Mouse (Mus musculus): Measurements from ENCODE around the gene Cdk19. TPM values are rescaled to one million over a fixed set of nuclear protein-coding genes. Genes with fewer than 3 reads are reported as not detected.

Gene Cdk19
- polyA plus RNA-seq, 1 experiment from 2014 or later = 9.1 TPM

- no peak overlapping the region for H3K27ac ChIP-seq (replicated peaks in 1 of 2; ENCODE audit: control insufficient read depth in 1 of 2, insufficient read depth in 1 of 2, low read depth in 2 of 2, low read length in 2 of 2)
- no peak overlapping the region for H3K9ac ChIP-seq (ENCODE audit: low read length)
- WGBS = 89% methylated on average over 1 of the region's 1 CpGs
- H3K4me2 ChIP-seq (ENCODE audit: low read length) = no peak overlapping the region
- H3K4me3 ChIP-seq (ENCODE audit: control insufficient read depth in 1 of 2, insufficient read depth in 1 of 2, low read depth in 1 of 2, low read length in 2 of 2) = no peak overlapping the region
- no peak for ATAC-seq (ENCODE audit: insufficient number of reproducible peaks, insufficient read depth, low FRiP score, low read depth)
- H3K9me3 ChIP-seq (ENCODE audit: control insufficient read depth, low read length) = no peaks in the 10 kb centered on the region
- H3K36me3 ChIP-seq (ENCODE audit: control insufficient read depth, insufficient read depth, low read length) = no peaks in the 10 kb centered on the region
- no peaks in the 10 kb centered on the region for H3K27me3 ChIP-seq (ENCODE audit: control insufficient read depth, insufficient read depth, low read length)
- H3K4me1 ChIP-seq (ENCODE audit: control insufficient read depth in 2 of 2, insufficient read depth in 2 of 2, low read length in 2 of 2) = no peaks in the 10 kb centered on the region; a peak in 1 of 4 replicates
These were observed 29.2 kb downstream of the Cdk19 start for GRCm38 (mm10) chr10:40368516-40368915.

- Histone ChIP-seq H3K27ac (replicated peaks in 1 of 2; ENCODE audit: control insufficient read depth in 1 of 2, insufficient read depth in 1 of 2, low read depth in 2 of 2, low read length in 2 of 2) (no peak overlapping the region), H3K4me1 (ENCODE audit: control insufficient read depth in 2 of 2, insufficient read depth in 2 of 2, low read length in 2 of 2) (no peaks in the 10 kb centered on the region; a peak in 1 of 4 replicates), H3K9ac (ENCODE audit: low read length) (no peak overlapping the region), H3K4me3 (ENCODE audit: control insufficient read depth in 1 of 2, insufficient read depth in 1 of 2, low read depth in 1 of 2, low read length in 2 of 2) (no peak overlapping the region), H3K36me3 (ENCODE audit: control insufficient read depth, insufficient read depth, low read length) (no peaks in the 10 kb centered on the region), H3K4me2 (ENCODE audit: low read length) (no peak overlapping the region), H3K27me3 (ENCODE audit: control insufficient read depth, insufficient read depth, low read length) (no peaks in the 10 kb centered on the region), H3K9me3 (ENCODE audit: control insufficient read depth, low read length) (no peaks in the 10 kb centered on the region)
- ATAC-seq (ENCODE audit: insufficient number of reproducible peaks, insufficient read depth, low FRiP score, low read depth) = no peak
These were observed 30.8 kb downstream of the Cdk19 start for GRCm38 (mm10) chr10:40370156-40370555.

DNA sequence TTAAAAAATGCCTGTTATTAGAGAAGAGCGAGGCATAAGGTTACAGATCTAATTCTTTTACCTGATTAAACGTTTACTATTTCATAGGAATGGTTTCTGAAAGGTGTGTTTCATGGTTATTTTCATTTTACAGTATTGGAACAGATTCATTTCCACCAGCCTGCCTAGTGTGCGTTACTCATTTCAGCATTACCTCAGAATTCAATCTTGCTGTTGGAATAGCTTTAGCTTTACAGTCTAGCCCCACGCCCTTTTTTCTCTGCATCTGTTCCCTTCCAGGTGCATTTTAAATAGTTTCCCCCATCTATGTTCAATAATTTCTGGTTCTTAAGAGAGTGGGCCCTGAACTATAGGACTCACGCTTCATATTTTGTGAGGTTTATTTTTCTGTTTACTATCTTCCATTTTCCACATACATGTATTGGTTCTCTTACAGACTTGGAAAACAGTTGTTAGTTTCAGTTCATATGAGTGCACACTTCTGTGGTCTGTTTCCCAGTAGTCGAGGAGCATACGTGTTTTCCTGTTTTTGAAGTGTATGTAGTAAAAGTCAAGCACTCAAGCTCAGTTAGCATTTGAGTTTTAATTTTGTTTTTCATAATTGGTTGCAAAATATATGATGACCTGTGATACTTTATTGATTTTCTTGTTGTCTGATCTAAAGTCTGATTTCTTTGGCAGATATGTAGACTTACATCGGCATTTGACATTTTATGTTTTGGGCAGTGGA, 32.0 kb downstream of the Cdk19 start:
- no peak overlapping the region for H3K4me3 ChIP-seq (ENCODE audit: control insufficient read depth in 1 of 2, insufficient read depth in 1 of 2, low read depth in 1 of 2, low read length in 2 of 2)
- no peak overlapping the region for H3K27ac ChIP-seq (replicated peaks in 1 of 2; ENCODE audit: control insufficient read depth in 1 of 2, insufficient read depth in 1 of 2, low read depth in 2 of 2, low read length in 2 of 2)
- no peak overlapping the region for H3K4me2 ChIP-seq (ENCODE audit: low read length)
- ATAC-seq (ENCODE audit: insufficient number of reproducible peaks, insufficient read depth, low FRiP score, low read depth) = no peak
- H3K9me3 ChIP-seq (ENCODE audit: control insufficient read depth, low read length) = no peaks in the 10 kb centered on the region
- no peak overlapping the region for H3K9ac ChIP-seq (ENCODE audit: low read length)
- H3K4me1 ChIP-seq (ENCODE audit: control insufficient read depth in 2 of 2, insufficient read depth in 2 of 2, low read length in 2 of 2) = no peaks in the 10 kb centered on the region; a peak in 1 of 4 replicates
- no peaks in the 10 kb centered on the region for H3K27me3 ChIP-seq (ENCODE audit: control insufficient read depth, insufficient read depth, low read length)
- WGBS = 79% methylated on average over 8 of the region's 8 CpGs
- H3K36me3 ChIP-seq (ENCODE audit: control insufficient read depth, insufficient read depth, low read length) = no peaks in the 10 kb centered on the region

DNA sequence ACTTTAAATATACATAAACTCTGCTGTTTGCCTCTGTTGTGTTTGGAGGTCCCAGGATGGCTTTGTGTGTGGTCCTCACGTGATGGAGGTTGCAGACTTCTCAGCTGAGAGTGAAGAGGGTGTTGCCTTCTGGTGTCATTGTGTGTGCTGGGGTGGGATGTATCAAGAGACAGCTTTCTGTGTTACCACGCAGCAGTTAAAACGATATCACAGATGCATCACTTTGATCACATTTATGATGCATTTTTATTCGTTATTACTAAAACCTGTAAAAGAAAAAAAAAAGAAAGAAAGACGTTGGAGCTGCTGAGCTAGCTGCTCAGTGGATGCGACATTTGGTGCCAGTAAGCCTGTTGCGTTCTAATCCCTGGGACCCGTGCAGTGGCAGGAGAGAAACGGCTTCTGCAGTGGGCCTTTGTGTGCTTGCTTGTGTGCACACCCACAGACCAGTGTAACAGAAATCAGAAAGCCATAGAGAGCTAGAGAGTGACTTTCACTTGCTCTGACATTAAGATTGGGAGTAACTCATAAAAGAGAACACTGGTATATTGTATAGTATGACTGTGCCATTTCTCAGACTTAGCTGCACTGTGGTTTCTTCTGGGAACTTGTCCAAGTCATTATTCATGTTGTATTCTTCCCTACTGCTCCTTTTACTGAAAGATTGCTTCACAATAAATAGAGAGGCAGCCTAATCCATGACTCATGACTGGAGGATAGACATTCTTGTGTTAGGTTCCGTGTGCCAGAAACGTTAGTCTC, 32.7 kb downstream of the Cdk19 start:
- Histone ChIP-seq H3K27ac (replicated peaks in 1 of 2; ENCODE audit: control insufficient read depth in 1 of 2, insufficient read depth in 1 of 2, low read depth in 2 of 2, low read length in 2 of 2) (no peak overlapping the region), H3K4me3 (ENCODE audit: control insufficient read depth in 1 of 2, insufficient read depth in 1 of 2, low read depth in 1 of 2, low read length in 2 of 2) (no peak overlapping the region), H3K36me3 (ENCODE audit: control insufficient read depth, insufficient read depth, low read length) (no peaks in the 10 kb centered on the region), H3K4me2 (ENCODE audit: low read length) (no peak overlapping the region), H3K9ac (ENCODE audit: low read length) (no peak overlapping the region), H3K27me3 (ENCODE audit: control insufficient read depth, insufficient read depth, low read length) (no peaks in the 10 kb centered on the region), H3K4me1 (ENCODE audit: control insufficient read depth in 2 of 2, insufficient read depth in 2 of 2, low read length in 2 of 2) (no peaks in the 10 kb centered on the region; a peak in 1 of 4 replicates), H3K9me3 (ENCODE audit: control insufficient read depth, low read length) (no peaks in the 10 kb centered on the region)
- ATAC-seq (ENCODE audit: insufficient number of reproducible peaks, insufficient read depth, low FRiP score, low read depth) = no peak
- WGBS = 53% methylated on average over 11 of the region's 11 CpGs

- peaks cover 0 to under 1% of the 10 kb centered on the region in 2 experiments; a peak in 1 of 4 replicates for H3K4me1 ChIP-seq (ENCODE audit: control insufficient read depth in 2 of 2, insufficient read depth in 2 of 2, low read length in 2 of 2)
- no peaks in the 10 kb centered on the region for H3K27me3 ChIP-seq (ENCODE audit: control insufficient read depth, insufficient read depth, low read length)
- WGBS = 91% methylated on average over 5 of the region's 5 CpGs
- H3K4me3 ChIP-seq (ENCODE audit: control insufficient read depth in 1 of 2, insufficient read depth in 1 of 2, low read depth in 1 of 2, low read length in 2 of 2) = no peak overlapping the region
- no peak overlapping the region for H3K27ac ChIP-seq (replicated peaks in 1 of 2; ENCODE audit: control insufficient read depth in 1 of 2, insufficient read depth in 1 of 2, low read depth in 2 of 2, low read length in 2 of 2)
- H3K36me3 ChIP-seq (ENCODE audit: control insufficient read depth, insufficient read depth, low read length) = no peaks in the 10 kb centered on the region
- no peak overlapping the region for H3K9ac ChIP-seq (ENCODE audit: low read length)
- no peak overlapping the region for H3K4me2 ChIP-seq (ENCODE audit: low read length)
- no peak for ATAC-seq (ENCODE audit: insufficient number of reproducible peaks, insufficient read depth, low FRiP score, low read depth)
- H3K9me3 ChIP-seq (ENCODE audit: control insufficient read depth, low read length) = no peaks in the 10 kb centered on the region
These were observed 34.4 kb downstream of the Cdk19 start for GRCm38 (mm10) chr10:40373749-40374148.

GRCm38 (mm10) chr10:40374828-40375227, 35.5 kb downstream of the Cdk19 start:
- Histone ChIP-seq H3K4me1 (ENCODE audit: control insufficient read depth in 2 of 2, insufficient read depth in 2 of 2, low read length in 2 of 2) (peaks cover 0 to 2% of the 10 kb centered on the region in 2 experiments; a peak in 1 of 4 replicates), H3K4me3 (ENCODE audit: control insufficient read depth in 1 of 2, insufficient read depth in 1 of 2, low read depth in 1 of 2, low read length in 2 of 2) (no peak overlapping the region), H3K27ac (replicated peaks in 1 of 2; ENCODE audit: control insufficient read depth in 1 of 2, insufficient read depth in 1 of 2, low read depth in 2 of 2, low read length in 2 of 2) (no peak overlapping the region), H3K4me2 (ENCODE audit: low read length) (no peak overlapping the region), H3K9me3 (ENCODE audit: control insufficient read depth, low read length) (no peaks in the 10 kb centered on the region), H3K9ac (ENCODE audit: low read length) (no peak overlapping the region), H3K36me3 (ENCODE audit: control insufficient read depth, insufficient read depth, low read length) (no peaks in the 10 kb centered on the region), H3K27me3 (ENCODE audit: control insufficient read depth, insufficient read depth, low read length) (no peaks in the 10 kb centered on the region)
- 68% methylated on average over 7 of the region's 7 CpGs for WGBS
- ATAC-seq (ENCODE audit: insufficient number of reproducible peaks, insufficient read depth, low FRiP score, low read depth) = no peak

- no peak overlapping the region for H3K9ac ChIP-seq (ENCODE audit: low read length)
- H3K27ac ChIP-seq (replicated peaks in 1 of 2; ENCODE audit: control insufficient read depth in 1 of 2, insufficient read depth in 1 of 2, low read depth in 2 of 2, low read length in 2 of 2) = no peak overlapping the region
- 83% methylated on average over 3 of the region's 3 CpGs for WGBS
- H3K4me1 ChIP-seq (ENCODE audit: control insufficient read depth in 2 of 2, insufficient read depth in 2 of 2, low read length in 2 of 2) = peaks cover 0 to 2% of the 10 kb centered on the region in 2 experiments; a peak in 1 of 4 replicates
- H3K9me3 ChIP-seq (ENCODE audit: control insufficient read depth, low read length) = no peaks in the 10 kb centered on the region
- no peak overlapping the region for H3K4me2 ChIP-seq (ENCODE audit: low read length)
- H3K27me3 ChIP-seq (ENCODE audit: control insufficient read depth, insufficient read depth, low read length) = no peaks in the 10 kb centered on the region
- ATAC-seq (ENCODE audit: insufficient number of reproducible peaks, insufficient read depth, low FRiP score, low read depth) = no peak
- H3K36me3 ChIP-seq (ENCODE audit: control insufficient read depth, insufficient read depth, low read length) = no peaks in the 10 kb centered on the region
- no peak overlapping the region for H3K4me3 ChIP-seq (ENCODE audit: control insufficient read depth in 1 of 2, insufficient read depth in 1 of 2, low read depth in 1 of 2, low read length in 2 of 2)
These were observed 36.9 kb downstream of the Cdk19 start for GRCm38 (mm10) chr10:40376286-40376685.
